Mouse (Mus musculus) cerebellum, adult 2 months (tissue): ENCODE data around the gene Selenok.

Experiments
- CTCF ChIP-seq: fragments of 200-500 bp; IDR thresholded peaks from 2 replicates; pipeline ENCODE4 v1.5.1; 2011; ENCODE audit warnings: low read depth, mild to moderate bottlenecking, control low read depth, low read length, moderate library complexity, borderline replicate concordance; ENCODE audit not compliant: insufficient read depth
- POLR2A ChIP-seq: fragments of 200-500 bp; IDR thresholded peaks from 2 replicates; pipeline ENCODE4 v1.6.1; 2011; ENCODE audit warnings: low read length, control low read depth, borderline replicate concordance; ENCODE audit not compliant: insufficient read depth

GRCm38 (mm10) chr14:29971446-29971845 lies 3.3 kb downstream of the Selenok start:
- TF ChIP-seq POLR2A: no peak
- no peak for TF ChIP-seq CTCF
